Mouse (Mus musculus) erythroblast, embryonic 14.5 days (primary cell): Measurements from ENCODE around the gene Rpl28. TPM values are rescaled to one million over a fixed set of nuclear protein-coding genes. Genes with fewer than 3 reads are reported as not detected.

Source experiments
- H3K27me3 ChIP-seq: 2 replicates; pipeline ENCODE4 v1.6.1; 2012; ENCODE audit warnings: inconsistent platforms; ENCODE audit not compliant: control insufficient read depth
- H3K36me3 ChIP-seq: 2 replicates; pipeline ENCODE4 v1.6.1; 2012; ENCODE audit warnings: mild to moderate bottlenecking, inconsistent platforms; ENCODE audit not compliant: control insufficient read depth
- H3K4me1 ChIP-seq: 2 replicates; pipeline ENCODE4 v1.6.1; 2012; ENCODE audit warnings: inconsistent platforms; ENCODE audit not compliant: control insufficient read depth
- H3K4me3 ChIP-seq: replicated peaks from 2 replicates; pipeline ENCODE3; 2012; ENCODE audit warnings: moderate library complexity, mild to moderate bottlenecking, inconsistent platforms
- H3K9me3 ChIP-seq: 2 replicates; pipeline ENCODE4 v1.6.1; 2012; ENCODE audit warnings: low read length, inconsistent platforms, mixed read lengths; ENCODE audit not compliant: control insufficient read depth
- GATA1 ChIP-seq: IDR thresholded peaks from 2 replicates; pipeline ENCODE4 v1.6.1; 2012; ENCODE audit warnings: low read length, inconsistent platforms, mixed read lengths
- TAL1 ChIP-seq: IDR thresholded peaks from 3 replicates; pipeline ENCODE4 v1.6.1; 2012; ENCODE audit warnings: low read length, inconsistent platforms, mixed read lengths
- polyA plus RNA-seq: library from polyadenylated mRNA; stranded (reverse); fragments of >175 nt; gene quantifications from 2 replicates; pipeline ENCODE4 v1.2.3, GENCODE M21; 2012

Gene Rpl28
- polyA plus RNA-seq: 1,289 and 1,793 TPM in 2 replicates

DNA sequence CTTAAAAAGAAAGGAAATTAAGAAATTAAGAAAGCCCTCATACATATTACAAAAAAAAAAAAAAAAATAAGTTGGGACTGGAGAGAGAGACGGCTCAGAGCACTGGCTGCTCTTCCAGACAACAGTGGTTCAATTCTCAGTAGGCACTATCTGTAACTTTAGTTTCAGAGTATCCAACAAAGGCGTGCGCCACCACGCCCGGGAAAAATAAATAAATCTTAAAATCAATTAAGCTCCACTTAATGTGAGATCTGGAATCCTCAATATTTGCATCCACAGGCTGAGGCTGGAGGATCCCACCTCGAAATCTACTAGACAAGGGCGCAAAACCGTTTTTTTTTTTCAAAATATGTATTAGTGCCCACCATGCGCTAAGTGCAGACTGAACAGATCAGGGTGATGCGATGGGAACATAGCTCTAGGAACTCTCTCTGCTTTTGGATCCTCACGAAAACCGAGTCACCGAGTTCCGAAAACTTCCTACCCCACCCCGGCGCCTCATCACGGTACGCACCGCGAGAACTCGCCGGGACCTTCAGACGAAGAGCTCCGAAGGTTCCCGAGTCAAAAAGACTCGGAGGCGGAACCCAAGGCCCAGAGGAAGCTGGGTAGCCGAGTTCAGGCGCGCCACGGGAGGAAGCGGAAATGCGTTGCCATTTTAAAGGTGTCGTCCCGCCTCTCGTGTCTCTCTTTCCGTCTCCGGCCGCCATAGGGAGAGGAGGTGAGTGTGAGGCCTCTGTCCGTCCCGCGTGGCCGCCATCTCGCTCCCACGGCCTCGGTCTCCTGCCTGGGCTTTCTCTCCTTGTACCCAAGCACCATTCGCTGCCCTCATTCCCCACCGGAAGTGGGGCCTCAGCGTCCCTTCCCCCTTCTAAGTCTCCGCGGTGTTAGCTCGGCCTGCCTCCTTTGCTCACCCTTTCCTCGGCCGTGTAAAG, at the start of gene Rpl28:
Gene Rpl28, plus strand, starts transcription at position 597 of the 935 bp plus-strand sequence.
- peak within 1 kb of the TSS; percentile 74 for H3K4me3 ChIP-seq
- H3K4me1 ChIP-seq: peaks cover 64% of the 10 kb centered on the region
- peaks cover 43% of the 10 kb centered on the region for H3K36me3 ChIP-seq
- TF ChIP-seq TAL1 (no peak), GATA1 (no peak)
- no peaks in the 10 kb centered on the region for H3K27me3 ChIP-seq
- no peaks in the 10 kb centered on the region for H3K9me3 ChIP-seq

DNA sequence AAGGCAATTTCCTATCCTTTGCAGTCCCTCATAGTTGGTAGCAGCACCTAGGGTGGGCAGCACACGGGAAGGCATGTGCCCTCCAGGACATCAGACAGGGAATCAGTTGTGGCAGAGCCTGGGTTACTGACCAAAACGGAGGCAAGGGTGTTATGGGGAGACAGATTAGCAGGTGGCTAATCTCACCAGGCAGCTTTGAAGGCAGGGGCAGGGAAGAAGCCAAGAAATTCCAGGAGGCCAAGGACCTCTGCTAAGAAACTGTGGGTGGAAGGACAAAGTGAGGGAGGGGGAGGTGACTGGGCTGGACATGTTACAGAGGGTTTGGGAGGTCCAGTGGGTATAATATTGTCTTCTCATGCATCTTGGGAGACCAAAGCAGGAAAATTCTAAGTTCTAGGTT, 49.3 kb upstream of the Rpl28 start:
- Histone ChIP-seq H3K4me1 (peaks cover 95% of the 10 kb centered on the region), H3K4me3 (peak overlapping the region; percentile 89), H3K36me3 (peaks cover 62% of the 10 kb centered on the region), H3K9me3 (no peaks in the 10 kb centered on the region), H3K27me3 (no peaks in the 10 kb centered on the region)
- TF ChIP-seq TAL1 (peak; percentile 77), GATA1 (peak; percentile 74)

DNA sequence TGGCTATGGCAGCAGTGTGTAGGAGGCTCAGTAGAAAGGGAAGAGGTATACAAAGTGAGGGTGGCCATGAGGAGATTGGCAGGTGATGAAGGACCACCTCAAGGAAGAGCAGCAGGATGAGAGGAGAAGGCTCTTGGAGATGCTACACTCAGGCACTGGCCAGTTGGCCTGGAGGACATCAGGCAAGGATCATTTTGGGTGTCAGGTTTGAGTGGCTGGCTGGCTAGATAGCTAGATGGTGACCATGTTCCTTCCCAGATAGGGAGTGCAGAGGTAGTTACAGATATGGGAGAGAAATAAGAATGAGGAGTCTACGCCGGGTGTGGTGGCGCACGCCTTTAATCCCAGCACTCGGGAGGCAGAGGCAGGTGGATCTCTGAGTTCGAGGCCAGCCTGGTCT, 47.8 kb upstream of the Rpl28 start:
- TF ChIP-seq GATA1: no peak
- peak; percentile 8; the same call in 1 of the 3 replicates for TF ChIP-seq TAL1
- H3K27me3 ChIP-seq: no peaks in the 10 kb centered on the region
- H3K4me1 ChIP-seq: peaks cover 97% of the 10 kb centered on the region
- H3K36me3 ChIP-seq: peaks cover 78% of the 10 kb centered on the region
- peak overlapping the region; percentile 27 for H3K4me3 ChIP-seq
- H3K9me3 ChIP-seq: no peaks in the 10 kb centered on the region

DNA sequence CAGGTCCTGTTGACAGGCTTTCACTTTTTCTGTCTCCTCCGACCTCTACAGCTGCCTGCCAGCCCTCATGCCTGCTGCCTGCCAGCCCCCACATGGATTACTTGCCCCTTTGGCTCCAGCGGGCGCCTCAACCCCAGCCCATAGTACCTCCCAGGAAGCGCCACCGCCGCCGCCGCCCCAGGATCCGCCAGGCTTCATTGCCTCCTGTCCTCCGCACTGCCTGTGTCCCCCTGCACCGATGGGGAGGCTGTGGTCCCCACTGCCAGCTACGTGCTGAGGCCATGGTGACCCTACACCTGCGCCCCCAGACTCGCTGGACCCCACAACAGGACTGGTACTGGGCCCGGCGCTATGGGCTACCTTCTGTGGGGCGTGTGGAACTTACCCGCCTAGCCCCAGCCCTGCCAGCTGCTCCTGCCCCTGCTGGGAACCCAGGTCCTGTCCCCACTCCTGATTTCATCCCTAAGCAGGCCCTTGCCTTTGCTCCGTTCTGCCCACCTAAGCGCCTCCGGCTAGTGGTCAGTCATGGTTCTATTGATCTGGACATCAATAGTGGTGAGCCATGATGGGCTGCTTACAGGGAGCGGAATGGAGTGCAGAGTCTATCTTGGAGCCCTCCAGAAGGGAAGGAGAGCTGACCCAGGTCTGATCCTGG, 46.2 kb upstream of the Rpl28 start:
- TF ChIP-seq GATA1 (no peak), TAL1 (no peak)
- peak overlapping the region; percentile 49 for H3K4me3 ChIP-seq
- H3K9me3 ChIP-seq: no peaks in the 10 kb centered on the region
- H3K4me1 ChIP-seq: peaks cover 99% of the 10 kb centered on the region
- H3K27me3 ChIP-seq: no peaks in the 10 kb centered on the region
- peaks cover 92% of the 10 kb centered on the region for H3K36me3 ChIP-seq

DNA sequence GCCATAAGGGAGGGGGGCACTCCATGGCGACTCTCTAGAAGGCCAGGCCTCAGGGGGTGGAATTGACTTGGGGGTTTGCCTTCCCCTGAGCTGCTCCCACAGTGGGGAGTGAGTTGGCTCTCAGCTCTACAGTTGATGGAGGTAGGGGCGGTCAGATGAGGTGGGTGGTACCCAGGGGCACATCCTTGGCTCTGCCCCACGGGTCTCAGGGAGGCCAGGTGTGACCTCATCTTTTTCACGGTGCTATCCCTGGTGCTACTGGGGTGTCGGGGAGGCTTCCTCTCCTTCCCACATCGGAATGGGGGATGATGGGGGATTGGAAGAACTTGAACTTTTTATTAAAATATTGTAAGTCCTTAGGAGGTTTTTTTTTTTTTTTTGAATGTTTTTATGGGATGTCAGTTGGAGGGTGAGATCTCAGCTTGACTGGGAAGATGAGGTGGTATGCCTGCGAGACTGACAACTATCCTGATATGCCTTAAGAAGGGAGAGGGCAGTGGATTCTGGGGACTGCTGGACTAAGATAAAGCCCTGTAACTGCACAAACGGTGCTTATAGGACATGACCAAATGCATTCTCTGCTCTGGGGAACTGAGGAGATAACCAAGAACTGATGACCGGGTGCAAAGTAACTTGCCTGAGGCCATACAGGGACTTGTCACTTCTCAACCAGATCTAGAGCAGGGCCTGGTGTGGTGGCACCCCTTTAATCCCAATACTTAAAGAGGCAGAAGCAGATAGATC, 45.3 kb upstream of the Rpl28 start:
- H3K36me3 ChIP-seq: peaks cover 90% of the 10 kb centered on the region
- peak; percentile 64 for TF ChIP-seq GATA1
- TF ChIP-seq TAL1: peak; percentile 61
- H3K4me1 ChIP-seq: peaks cover 99% of the 10 kb centered on the region
- peak overlapping the region; percentile 49 for H3K4me3 ChIP-seq
- H3K9me3 ChIP-seq: no peaks in the 10 kb centered on the region
- H3K27me3 ChIP-seq: no peaks in the 10 kb centered on the region

DNA sequence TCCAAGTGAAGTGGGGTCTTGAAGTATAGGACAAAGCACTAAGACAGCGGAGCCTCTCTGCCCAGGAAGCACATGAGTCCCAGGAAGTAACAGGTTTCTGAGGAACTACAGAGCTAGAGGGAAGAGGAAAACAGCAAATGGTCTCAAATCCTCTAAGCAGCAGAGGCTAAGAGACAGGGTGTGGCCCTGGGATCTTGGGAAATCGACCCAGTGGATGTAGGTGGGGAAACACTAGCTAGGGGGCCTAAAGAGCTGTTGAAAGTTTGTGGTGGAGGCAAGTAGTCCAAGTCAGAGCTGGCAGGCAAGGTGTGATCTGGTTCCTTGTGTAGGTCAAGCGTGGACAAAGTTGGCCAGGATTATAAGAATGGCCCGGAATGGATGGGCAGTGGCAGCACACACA, 44.4 kb upstream of the Rpl28 start:
- Histone ChIP-seq H3K36me3 (peaks cover 80% of the 10 kb centered on the region), H3K4me3 (peak overlapping the region; percentile 49), H3K4me1 (peaks cover 99% of the 10 kb centered on the region)

DNA sequence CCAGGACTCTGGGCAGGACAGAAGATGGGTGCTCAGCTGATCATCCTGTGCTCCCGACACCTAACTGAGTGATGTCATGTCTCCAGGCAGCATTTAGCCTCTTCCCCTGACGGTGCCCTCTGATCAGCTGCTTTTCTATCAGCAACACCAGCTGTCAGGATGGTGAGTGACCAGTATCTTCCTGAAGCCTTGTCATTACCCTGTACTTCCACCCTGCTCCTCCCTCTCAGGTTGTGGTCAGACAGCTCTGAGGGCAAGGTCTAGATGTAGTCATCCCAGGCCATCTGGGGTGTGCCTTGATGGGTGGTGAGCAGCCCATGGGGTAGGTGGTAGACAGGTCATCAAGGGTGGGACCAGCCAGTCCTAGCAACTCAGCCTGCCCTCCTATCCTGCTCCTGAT, 43.5 kb upstream of the Rpl28 start:
- TF ChIP-seq TAL1 (peak; percentile 70), GATA1 (no peak)

More for the DNA sequence above, 44.4 kb upstream of the Rpl28 start:
- Histone ChIP-seq H3K27me3 (no peaks in the 10 kb centered on the region), H3K9me3 (no peaks in the 10 kb centered on the region)
- no peak for TF ChIP-seq GATA1
- no peak for TF ChIP-seq TAL1

DNA sequence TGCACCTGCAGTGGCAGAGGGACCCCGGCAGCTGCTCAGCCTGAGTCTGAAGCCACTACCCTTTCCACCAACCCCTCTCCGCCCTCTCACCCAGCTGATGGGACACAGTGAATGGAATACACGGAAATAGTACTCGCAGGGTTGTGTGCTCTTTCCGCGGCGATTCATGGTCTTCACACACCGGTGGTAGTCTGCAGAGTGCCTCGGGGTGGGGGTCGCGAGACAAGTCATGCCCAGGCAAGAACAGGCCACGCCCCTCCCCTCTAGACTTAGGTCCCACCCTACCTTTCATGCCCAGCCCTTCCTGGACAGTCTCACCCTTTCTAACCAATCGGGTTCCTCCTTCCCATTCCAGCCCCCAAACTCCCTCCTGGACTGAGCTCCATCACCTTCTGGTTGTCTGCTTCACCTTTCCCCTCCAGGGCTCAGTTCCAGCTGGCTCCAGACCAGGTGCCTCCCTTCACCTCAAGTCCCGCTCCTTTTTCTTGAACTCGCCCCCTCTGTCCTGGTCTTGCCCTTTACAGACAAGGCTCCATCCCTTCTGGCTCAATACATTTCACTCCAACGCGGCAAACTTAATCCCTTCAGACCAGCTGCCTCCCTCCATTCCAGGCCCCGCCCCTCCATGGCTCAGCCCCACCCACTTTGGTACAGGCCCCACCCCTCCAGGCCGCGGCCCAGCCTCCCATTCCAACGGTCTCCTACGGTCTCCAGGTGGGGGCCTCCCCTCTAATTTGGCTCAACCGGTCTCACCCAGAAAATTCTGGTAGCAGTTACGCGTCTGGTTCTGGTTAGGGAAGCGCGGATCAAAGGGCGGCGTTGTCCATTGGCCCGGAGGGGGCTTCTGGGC, 40.5 kb upstream of the Rpl28 start:
- H3K4me1 ChIP-seq: peaks cover 69% of the 10 kb centered on the region

More for the DNA sequence above, 43.5 kb upstream of the Rpl28 start:
- Histone ChIP-seq H3K9me3 (no peaks in the 10 kb centered on the region), H3K36me3 (peaks cover 72% of the 10 kb centered on the region), H3K4me1 (peaks cover 96% of the 10 kb centered on the region), H3K27me3 (no peaks in the 10 kb centered on the region), H3K4me3 (peak overlapping the region; percentile 11)

More for the DNA sequence above, 40.5 kb upstream of the Rpl28 start:
- Histone ChIP-seq H3K9me3 (peaks cover 15% of the 10 kb centered on the region), H3K27me3 (no peaks in the 10 kb centered on the region), H3K4me3 (peak overlapping the region; percentile 67), H3K36me3 (peaks cover 42% of the 10 kb centered on the region)
- TF ChIP-seq TAL1: no peak
- TF ChIP-seq GATA1: no peak
